Mouse (Mus musculus) ES-E14 (cell line): ENCODE data around the gene Pdia2.

Experiments used
- CHD2 ChIP-seq: IDR thresholded peaks from 2 replicates; pipeline ENCODE4 v1.6.1; 2014; ENCODE audit warnings: mild to moderate bottlenecking, low read depth, low read length, inconsistent platforms
- HCFC1 ChIP-seq: IDR thresholded peaks from 2 replicates; pipeline ENCODE4 v1.6.1; 2012; ENCODE audit warnings: low read length, inconsistent platforms, borderline replicate concordance; ENCODE audit not compliant: insufficient read depth
- MAFK ChIP-seq: IDR thresholded peaks from 2 replicates; pipeline ENCODE4 v1.6.1; 2014; ENCODE audit warnings: mild to moderate bottlenecking, low read depth, low read length, inconsistent platforms; ENCODE audit not compliant: insufficient read depth
- ZC3H11A ChIP-seq: IDR thresholded peaks from 2 replicates; pipeline ENCODE4 v1.6.1; 2012; ENCODE audit warnings: low read depth, mild to moderate bottlenecking, inconsistent platforms, low read length, borderline replicate concordance

- TF ChIP-seq ZC3H11A, result no peak
- no peak for TF ChIP-seq HCFC1
- no peak for TF ChIP-seq MAFK
- TF ChIP-seq CHD2, result no peak
Measured at GRCm38 (mm10) chr17:26225150-26225549, 26.3 kb upstream of the Pdia2 start.
